Mouse (Mus musculus) spleen, postnatal 14 days (tissue): Measurements from ENCODE around the gene Ttc7b.

ENCODE experiments used
- DNase-seq, 2 experiments: peaks; one replicate each; pipeline ENCODE4 v3.0.0; 2021 to 2022; ENCODE audit warnings: low spot score in 2 of 2

Gene Ttc7b

DNA sequence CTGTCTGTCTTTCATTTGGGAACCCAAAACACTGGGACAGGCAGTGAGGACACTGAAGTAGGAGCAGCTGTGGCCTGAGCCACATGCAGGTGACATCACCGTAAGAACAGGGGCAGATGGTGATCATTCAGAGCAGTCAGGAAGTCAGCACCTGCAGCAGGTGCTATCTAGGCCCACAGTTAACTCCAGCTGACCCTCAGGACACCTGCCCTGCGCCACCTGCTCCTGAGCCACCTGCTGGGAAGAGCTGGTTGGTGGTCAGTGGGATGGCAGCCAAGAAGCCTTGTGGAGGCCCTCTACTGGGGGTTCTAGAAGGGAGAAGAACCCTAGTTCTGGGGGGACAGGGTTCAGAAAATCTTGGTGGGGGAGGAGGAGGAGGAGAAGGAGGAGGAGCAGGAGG lies 216.3 kb downstream of the Ttc7b start:
- no peak for DNase-seq

DNA sequence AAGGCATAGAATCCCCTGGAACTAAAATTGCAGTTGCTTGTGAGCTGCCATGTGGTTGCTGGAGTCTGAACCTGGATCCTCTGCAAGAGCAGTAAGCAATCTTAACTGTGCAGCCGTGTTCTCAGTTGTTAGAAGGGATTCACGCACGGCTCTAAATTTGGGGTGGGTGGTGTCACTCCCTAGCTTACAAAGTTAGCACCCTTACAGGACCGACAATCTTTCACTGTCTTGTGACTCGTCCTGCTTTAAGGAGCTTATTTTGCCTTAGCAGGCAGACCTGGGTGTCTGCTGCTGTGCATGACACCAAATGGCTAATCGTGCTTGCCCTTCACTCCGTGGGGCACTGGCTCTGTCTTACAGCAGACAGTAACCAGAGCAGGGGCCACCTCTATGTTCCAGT lies 217.5 kb downstream of the Ttc7b start:
- DNase-seq: no peak

DNA sequence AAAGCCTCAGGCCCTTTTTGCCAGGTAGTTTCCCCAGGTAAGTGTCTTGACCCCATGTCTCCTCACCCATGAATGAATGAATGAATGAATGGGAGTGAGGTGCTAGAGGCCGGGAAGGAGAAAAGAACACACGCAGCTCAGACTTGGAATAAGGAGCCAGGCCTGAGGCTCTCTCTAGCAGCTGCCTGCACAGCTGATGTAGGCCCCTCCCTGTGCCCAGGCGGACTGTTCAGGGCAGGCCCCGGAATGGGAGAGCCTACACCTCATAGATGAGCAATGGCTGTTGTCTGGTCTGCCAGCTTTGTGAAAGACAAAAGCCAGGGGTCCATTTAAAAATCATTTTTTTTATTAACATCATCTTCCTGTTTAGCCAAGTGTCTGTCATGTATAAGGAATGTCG lies 220.2 kb downstream of the Ttc7b start:
- no peak for DNase-seq

DNA sequence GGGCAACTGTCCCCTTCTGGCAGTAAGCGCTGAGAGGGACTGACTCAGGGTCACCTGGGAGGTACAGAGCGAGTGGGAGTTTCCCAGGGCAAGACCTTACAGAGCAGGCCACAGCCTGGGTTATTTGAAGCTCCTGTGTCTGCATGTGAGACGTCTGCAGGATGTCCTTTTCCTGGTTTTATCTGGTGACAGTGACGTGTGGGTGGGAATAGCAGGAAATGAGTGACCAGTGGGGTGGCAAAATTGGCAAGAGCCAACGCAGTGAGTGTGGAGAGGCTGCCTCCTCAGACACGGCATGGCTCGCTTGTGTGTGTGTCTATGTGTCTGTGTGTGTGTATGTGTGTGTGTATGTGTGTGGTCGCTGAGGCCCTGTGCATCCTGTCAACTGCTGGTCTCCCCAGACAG lies 221.3 kb downstream of the Ttc7b start:
- no peak for DNase-seq

DNA sequence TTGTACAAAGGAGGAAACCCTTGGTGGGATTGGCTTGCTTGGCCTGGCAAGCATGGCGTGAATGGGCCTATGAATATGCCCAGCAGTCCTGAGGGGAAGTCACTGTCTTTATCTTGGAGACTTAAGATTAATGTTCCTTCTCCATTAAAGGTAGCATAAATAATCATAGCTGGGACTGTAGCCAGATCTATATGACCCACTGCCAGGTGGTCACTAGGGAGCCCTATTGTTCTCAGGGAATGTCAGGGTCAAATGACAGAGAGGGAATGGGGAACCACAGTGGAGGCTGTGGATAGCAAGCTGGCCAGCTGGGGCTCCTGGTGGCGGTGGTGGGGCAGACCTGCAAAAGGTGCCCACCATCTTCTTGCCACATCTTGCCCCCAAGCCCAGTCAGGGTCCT lies 221.8 kb downstream of the Ttc7b start:
- no peak for DNase-seq

DNA sequence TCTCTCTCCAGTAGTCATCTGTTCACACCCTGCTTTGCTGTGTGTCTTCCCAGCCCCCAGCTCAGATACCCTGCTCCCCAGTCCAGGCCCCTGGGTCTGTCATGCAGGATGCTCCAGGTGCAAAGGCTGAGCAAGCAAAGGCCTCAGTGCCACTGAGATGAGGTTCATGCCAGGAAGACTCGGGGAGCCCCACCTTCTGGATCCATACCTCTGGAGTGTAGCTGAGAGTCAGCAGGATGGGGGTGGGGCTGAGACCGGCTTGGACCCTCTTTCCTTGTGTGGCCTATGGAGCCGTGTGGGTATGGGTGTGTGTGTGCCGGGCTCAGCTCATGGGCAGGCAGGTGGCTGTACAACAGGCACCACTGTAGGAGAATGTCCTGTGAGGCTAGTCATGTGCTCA lies 222.7 kb downstream of the Ttc7b start:
- no peak for DNase-seq

DNA sequence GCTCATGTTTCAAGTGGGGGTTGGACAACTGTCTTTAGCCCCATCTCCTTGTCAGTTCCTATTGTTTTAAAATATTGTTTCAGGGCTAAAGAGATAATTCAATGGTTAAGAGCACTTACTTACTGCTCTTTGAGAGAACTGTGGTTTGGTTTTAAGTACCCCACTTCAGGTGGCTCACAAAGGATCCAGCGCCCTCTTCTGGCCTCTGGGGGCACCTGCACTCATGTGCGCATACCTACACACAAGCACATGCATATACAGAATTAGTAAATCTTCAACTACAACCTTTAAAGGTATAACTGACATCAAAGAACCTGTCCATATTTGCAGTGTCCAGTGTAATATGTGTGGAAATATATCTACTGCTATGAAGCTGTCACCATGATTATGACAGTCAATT lies 226.2 kb downstream of the Ttc7b start:
- DNase-seq: no peak

DNA sequence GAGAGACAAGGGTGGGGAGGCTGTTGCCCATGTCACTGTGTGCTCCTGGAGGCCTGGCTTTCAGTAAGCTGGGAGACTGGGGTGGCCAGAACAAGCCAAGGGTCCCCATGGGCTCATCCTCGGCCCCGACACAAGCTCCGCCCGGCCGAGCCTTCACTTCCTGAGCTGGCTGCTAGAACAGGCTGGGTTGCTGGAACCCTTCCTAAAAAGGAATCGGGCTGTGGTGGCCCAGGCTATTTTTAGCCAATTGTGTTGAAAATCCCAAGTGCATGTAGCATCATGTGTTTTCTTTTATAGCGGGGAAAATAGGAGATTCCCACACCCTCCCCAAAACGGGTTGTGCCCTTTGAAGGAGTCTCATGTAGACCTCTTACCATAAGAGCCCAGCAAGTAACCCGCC lies 226.7 kb downstream of the Ttc7b start:
- no peak for DNase-seq

DNA sequence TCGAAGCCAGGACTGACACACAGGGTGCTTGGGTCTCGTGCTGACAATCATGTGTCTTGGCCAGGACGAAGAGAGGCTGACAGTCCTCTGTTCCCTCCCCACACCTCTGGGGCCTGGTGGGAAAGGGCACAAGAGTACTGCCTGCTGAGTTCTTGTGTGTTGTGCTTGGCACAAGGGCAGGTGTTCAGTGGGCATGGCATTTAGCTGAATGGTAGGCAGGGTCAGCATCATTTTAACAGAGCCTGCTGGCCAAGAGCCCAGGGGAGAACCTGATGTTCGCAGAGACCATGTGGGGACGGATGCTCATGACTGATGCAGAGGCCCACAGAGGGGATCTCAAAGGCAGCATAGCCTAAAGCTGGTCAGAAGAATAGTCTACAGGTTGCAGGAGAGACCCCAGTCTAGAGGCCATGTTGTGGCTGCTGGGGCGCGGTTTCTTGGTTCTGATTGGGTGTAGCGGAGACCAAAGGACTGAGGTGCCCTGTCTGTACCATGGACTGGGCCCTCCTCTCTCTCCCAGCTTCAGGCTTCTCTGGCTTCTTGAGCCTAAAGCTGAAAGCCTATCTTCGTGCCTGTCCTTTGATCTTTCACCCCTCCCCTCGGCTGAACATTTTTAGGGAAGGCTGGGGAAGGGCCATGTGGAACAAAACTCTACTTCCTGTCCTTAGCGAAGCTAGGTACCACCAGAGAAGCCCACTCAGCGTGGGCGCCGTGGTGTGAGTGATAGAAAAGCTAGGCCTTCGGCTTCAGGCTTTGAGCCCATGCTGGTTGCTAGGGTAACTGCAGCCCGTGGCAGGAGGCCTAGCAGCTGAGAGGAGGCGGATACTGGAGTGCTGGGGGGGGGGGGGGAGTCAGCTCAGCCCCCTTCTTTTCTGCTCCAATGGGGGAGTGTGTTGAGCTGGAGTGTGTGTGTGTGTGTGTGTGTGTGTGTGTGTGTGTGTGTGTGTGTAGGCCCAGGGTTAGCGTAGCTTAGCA lies 229.6 kb downstream of the Ttc7b start:
- DNase-seq: no peak

DNA sequence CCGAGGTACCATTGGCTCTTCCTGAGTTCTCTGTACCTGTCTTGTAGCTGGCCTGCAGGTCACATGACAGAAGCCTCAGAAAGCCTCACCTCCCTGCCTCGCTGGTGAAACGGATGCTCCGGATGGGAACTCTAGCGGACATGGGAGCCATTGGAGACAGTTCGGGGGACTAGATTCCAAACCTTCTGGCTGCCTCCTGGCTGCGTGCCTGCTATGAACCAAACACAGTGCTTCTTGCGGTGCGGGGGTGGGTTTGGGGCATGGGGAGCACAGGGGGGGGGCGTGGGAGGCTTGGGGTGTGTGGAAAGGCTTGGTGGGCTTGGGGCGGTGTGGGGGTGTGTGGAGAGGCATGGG lies 230.5 kb downstream of the Ttc7b start:
- no peak for DNase-seq

DNA sequence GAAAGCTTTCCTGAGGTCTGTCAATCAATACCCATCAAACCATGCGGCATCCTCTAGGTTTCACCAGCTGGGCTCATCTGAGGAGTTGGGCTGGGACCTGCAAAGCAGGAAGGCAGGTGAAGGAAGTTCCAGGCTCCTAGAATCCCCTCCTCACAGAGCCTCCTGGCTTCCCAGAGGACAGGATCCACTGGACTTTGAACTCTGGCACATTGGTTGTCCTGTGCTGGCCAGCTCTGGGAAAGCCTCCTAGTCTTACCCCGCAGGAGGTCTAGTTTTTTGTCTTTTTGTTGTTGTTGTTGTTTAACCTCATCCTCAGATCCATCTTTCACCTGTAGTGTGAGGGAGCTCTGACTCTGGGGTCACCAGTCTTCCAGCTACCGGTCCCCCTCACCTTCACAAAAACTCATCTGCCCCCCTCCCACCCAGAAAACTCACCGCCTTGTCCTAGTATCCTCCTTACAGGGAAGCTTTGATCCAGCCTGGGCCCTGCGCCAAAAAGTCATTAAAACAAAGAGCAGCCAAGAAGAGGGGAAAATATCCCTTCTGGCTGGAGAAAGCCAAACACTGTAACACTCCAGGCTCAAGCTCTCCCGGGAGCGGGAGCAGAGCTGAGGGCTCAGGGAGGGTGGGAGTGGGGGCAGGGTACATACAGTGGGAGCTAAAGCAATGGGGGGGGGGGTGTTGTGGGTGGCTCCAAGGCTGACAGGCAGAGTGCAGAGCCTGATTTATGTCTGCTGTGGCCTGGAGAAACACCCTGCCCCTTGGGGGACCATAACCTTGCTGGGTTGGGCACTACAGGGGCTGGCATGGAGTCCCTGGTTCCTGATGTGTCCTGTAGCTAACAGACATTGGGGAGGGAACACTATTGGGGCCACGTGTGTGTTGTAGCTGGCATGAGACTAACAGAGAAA lies 231.1 kb downstream of the Ttc7b start:
- DNase-seq: no peak

DNA sequence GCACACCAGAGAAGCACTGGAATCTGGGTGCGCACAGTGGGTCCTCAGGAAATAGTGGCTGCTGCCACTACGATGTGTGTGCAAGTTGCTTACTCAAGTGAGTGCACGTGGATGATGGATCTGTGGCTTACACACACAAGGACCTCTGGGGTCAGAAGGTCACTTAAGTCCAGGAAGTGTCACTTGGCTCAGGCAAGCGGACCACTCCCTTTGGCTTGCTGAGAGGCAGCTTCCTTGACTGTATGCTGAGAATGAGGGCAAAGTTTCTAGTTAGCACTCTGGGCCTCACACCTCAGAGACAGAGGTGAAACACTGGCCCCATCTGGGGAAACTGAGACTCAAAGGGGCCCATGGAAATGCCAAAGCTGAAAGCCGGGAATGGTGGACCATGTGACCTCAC lies 232.6 kb downstream of the Ttc7b start:
- no peak for DNase-seq

DNA sequence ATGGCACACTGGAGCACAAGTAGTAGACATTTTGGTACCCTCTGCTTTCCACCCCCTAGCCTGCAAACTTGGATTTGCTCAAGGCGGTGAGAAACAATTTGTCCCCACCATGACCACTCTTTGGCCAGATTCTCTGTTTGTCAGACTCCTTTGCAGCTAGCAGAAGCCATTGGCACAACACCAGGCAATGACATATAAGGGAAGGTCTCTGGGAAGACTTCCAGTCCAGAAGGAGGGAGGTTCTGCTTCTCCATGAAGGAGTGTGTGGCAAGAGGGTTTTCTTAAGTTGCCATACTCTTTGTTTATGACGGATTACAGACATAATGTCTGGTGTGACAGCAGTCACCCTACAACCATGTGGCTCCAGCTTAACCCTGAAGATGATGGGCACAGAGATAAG lies 233.1 kb downstream of the Ttc7b start:
- DNase-seq: no peak

DNA sequence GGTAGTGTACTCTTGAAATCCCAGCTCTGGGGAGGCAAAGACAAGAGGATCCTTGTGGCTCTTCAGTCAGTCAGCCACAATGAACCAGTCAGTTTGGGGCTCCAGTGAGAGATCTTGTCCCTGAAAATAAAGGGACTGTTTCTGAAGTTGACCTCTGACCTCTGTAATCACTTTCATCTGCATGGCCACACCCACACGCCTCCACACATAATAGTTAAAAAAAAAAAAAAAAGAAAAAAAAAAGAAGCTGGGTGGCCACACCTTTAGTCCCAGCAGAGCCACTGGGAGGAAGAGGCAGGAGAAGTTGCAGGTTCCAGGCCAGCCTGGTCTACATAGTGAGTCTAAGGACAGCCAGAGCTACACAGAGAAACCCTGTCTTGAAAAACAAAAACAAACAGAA lies 237.3 kb downstream of the Ttc7b start:
- DNase-seq: no peak

DNA sequence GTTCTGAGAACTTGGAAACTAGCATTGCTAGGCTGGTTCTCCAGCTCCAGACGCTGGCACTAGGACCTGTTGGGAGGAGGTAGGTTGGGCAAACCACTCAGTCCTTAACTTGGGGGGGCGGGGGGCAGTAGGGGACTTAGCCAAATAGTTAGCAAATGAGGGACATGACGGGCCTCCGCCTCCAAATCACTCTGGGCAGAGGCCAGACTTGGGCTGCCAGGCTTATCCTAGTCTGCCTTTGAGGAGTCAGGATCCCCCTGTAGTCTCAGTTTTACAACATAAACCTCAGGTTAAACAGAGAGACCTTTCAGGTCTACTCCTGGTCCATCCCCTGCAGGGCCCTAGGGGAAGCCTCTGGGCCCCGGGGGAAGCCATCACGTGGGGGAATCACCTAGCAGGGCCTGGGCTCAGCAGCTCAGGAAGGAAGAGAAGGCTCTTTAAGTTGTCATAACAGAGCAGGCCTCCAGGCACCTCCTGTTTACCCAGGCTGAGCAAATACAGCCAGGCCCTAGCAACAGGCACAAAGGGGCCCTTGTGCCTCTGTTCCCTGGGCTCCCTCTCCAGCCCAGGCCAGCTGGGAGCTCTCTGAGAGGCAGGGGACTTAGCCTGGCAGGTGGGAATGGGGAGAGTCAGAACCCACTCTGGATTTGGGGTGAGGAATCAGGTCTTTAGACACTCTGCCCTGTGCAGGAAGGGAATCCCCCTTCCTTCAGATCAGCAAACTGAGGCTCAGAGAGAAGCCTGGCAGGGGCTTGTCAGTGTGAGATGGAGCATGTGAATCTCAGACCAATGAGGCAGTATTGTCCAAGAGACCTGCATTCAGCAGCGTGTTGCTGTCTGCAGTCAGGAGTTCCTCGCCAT lies 238.4 kb downstream of the Ttc7b start:
- peak; percentile 14 to 29 for DNase-seq

DNA sequence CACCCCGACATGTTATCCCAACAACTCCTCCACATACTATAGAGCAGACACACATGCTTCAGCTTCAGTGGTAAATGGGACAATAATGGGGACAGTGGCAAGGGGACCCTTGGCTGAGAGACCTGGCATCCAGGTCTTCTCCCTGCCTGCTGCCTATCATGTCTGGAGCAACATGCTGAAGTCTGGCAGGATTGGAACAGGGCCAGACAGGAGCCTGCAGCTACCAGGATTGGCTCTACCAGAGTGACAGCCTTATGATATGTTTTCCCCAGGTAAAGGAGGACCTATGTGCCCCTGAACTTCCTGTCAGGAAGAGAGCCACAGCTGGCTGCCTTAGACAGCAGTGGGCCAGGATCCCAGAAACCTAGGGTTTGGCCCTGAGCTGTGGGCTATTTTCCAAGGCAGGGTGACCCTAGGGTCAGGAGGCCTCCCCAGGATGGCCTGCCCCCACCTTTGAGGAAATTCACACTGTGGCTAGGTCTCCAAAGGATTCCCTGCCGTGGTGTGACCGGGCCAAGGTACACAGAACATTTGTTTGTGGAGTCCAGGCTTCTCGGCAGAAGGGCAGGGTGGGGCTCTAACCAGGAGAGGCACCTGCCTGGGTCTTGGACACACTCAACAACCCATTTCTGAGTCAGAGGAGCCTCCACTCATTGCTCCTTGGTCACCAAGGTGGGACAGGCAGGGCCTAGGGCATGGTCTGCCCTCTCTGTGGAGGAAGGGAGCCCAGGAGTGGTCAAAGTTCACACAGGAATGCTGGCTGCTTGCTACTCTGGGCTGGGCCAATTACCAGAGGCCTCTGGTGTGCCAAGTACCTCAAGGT lies 239.4 kb downstream of the Ttc7b start:
- DNase-seq: no peak

DNA sequence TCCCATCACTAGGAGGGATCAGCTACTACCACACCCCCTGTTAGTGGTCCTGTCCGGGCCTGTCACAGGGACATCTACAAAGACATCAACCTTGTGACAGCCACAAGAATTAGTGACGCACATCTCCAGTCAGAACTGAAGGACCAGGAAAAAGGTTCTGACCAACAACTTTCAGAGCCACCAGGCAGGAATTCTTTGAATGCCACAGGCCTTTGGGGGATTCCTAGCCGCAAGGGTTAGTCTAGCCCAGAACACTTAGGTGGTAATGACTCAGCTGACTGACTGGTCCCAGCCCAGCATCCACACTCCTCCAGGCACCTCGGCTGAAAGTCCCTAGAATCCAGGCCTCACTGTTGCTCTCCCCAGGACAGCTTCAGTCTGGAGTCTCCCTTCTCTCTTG lies 240.7 kb downstream of the Ttc7b start:
- DNase-seq: no peak

DNA sequence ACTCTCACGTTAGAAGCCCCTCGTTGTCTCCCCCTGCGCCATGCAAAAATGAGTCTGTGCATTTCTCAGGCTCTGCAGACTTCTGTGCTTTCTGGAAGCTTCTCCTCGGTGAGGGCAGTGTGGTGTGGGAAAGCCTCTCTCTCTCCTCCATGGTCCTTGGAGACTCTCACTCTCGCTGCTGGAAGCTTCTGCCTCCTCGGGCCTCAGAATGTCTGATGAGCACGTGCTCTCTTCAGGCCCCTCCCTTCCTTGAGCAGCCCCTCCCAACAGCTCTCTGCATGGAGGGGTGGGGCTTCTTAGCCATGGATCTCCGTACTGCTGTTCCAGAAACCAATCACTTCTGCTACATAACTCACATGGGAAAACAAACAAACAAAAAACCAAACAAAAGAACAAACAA lies 242.3 kb downstream of the Ttc7b start:
- no peak for DNase-seq

DNA sequence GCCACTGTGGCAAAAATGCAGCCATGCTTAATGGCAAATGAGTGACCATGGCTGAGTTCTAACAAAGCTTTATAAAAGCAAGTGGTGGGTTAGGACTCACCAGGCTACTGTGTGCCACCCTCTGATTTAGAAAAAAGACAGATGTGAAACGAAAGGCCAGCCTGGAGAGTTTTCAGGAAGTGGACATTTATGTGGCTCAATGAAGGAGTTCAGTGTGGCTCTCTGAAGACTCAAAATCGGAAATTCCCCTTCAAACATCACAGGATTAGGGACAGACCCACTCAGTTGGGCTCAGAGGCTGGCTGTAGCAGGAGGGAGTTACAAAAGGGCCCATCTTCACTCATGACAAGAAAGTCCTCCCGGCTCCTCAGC lies 243.1 kb downstream of the Ttc7b start:
- DNase-seq: no peak

DNA sequence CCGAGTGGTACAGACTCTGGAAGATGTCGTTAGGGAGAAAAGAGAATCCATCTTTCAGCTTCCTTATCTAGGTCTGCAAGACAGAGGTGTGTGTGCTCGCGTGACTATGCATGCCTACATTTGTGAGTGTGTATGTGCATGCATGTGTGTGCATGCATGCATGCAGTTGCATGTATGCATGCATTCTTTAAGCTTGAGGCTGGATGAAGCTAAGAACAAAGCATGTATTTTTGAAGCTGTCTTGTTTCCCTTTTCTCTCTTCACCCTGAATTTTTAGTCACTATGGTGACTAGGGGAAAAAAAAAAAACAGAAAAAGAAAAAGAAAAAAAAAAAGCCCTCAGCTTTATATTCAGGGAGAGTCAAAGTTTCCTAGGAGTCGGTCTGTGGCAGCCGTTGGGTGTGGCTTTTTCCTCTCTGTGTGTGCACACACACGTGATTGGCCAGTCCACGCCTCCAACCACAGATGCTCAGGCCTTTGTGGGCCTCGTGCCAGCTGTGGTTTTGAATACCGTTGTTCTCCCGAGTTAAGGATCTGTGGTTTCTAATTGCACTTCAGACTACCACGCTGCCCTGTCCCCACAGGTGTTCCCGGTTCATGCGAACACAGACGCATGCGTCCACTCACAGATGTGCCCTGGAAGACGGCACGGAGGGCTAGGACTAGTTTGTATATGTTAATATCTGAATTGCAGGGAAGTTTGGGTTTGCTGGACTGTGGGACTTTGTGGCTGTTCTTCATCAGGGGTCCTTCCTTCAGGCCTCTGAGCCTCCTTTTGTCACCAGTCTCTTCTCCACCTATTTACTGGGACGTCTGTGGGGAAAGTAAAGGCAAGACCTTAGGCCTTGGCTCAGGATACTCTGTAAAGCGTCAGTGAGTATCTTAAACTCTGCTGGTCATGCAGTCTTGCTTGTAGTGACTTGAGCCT lies 243.8 kb downstream of the Ttc7b start:
- no peak for DNase-seq
